Mouse (Mus musculus): ENCODE measurements around the gene Psmc3.

DNA sequence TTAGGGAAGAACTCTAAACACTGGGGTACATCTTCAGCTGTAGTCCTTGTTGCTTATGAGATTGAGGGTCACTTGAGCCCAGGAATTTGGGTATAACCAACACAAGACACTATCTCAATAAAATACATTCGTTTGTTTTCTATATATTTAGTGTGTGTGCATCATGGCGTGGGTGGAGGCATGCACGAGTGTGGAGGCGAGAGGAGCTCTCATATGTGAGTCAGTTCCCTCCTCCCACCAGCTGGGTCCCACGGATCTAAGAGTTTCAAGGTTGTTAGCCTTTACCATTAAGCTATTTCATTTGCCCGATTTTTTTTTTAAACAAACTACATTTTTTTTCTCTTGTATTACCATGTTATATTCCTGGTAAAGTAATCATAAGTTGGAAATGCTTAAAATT is 37.0 kb downstream of the Psmc3 start:
- TF ChIP-seq POLR2A (IDR thresholded peaks at IDR 0.05; ENCODE audit: insufficient read depth, low read depth, low read length) (no peak), CTCF (IDR thresholded peaks at IDR 0.05; ENCODE audit: insufficient read depth, low read depth, low read length) (no peak)

All from olfactory bulb, adult 2 months (tissue).